Mouse (Mus musculus) induced T-regulatory cell, adult 2 months (primary cell): ENCODE measurements around the gene Nelfcd.

Source experiments
- DNase-seq: peaks from one replicate; pipeline ENCODE4 v3.0.0-alpha.2; 2012; ENCODE audit warnings: low read depth

Nelfcd gene

DNA sequence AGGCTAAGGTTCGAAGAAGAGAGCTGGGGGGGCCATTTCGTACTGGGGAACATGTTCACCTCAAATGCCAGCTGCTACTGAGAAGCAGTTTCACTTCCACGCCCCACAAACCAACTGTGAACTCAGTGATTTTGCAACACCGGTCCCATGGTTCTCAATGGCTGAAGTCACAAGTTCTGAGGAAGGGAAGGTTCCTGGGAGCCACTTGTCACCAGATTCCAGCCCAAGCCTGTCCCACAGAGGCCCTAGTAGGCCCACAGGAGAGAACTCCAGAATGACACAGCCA lies 22.0 kb downstream of the Nelfcd start:
- peak; percentile 58 for DNase-seq

DNA sequence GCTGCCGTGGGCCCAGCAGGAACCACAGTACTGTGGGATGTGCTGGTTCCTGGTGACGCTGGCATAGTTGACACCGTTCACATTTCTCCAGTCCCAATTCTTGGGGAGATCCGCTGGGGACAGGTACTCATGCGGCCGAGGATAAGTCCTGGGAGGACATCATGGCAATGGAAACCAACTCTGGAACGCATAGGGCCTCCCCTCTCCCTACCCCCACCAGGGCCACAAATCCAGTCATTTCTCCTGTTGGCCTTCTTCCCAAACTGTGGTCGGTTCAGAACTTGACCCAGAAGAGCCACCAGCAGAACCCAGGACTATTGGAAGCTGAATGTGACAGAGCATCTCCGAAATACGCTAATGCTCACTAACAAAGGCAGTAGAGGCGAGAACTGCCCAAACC lies 22.6 kb downstream of the Nelfcd start:
- no peak for DNase-seq

DNA sequence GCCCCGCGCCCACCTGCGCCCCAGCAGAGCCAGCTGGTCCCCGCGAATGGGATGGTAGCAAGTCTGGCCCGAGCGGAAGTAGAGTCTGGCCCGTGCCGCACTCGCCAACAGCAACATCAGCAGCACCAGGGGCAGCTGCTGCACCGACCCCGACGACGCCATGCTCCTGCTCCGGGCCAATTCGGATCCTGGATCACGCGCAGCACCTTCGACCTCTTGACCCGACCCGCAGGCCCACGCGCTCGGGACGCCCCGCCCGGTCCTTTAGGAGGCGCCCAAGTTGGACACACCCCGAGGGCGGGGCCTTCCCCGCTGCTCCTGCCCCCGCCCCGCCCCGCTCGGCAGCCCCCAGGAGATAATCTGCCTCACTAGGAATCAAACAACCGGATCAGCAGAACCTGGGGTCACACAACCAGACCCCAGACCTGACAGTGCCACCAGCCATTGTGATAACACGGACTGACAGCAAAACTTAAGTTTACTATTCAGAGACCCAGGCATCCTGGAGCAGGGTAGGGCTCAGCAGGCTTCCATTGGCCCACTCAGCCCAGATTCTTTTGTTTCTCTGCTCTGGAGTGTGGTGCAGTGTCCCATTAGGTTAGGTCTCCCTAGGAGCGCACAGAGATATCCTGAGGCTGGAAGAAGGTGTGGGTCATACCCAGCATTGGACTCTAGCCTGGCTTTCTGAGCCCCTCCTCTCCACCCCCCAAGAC lies 23.3 kb downstream of the Nelfcd start, which contains the start of gene Ctsz:
Gene Ctsz (minus strand): TSS at position 303 of the 713 bp plus-strand sequence.
- DNase-seq = peak; percentile 83

DNA sequence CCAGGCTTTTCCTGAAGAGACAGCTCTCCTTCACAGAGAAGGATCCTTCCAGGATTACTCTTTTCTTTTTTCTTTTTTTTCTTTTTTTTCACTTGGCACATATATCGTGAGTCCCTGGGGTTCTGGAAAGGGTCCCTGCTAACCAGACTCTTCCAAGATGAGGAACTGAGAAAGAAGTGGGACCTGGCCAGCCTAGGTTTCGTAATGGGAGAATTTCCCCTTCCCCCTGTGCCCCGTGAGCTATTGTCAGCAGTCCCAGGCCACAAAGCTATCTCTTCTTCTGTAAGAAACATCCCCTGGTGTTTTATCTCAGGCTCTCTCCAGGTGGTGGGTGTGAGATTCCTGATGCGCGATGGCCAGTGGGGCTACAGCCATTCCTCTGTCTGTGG lies 23.8 kb downstream of the Nelfcd start:
- no peak for DNase-seq

DNA sequence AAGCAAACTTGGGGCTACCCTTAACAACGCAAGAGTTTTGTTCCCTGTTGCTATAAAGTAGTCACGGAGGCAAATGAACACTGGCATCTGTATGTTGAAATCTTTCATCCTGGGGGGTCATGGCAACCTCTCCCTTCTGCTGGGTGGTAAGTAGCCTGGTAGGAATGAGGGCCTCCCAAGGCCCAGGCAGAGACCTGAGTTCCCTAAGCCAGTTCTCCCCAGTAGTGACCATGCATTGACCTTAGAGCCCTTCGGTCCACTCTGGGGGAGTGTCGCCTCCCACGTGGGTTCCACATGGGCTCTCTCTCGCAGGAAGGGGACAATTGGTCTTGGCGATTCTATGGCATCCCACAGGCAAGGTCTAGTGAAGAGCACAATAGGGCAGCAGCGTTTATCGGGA lies 24.4 kb downstream of the Nelfcd start:
- DNase-seq = no peak

DNA sequence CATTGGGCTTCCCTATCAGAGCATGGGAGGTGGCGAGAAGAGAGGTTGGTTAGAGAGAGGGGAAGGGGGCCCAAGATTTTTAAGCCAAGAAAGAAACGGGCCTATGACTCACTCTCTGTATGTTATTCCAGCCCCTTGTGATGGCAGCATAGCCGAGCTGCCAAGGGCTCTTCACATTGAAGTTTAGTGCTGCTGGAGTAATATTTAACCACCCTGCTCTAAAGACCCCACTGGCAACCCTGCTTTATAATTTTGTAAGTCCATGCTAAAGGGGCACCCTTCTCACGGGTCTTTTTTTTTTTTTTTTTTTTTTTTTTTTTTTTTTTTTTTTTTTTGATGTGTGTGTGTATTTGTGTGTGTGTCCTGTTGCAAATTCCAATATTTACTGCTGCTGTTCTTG lies 26.3 kb downstream of the Nelfcd start:
- no peak for DNase-seq

DNA sequence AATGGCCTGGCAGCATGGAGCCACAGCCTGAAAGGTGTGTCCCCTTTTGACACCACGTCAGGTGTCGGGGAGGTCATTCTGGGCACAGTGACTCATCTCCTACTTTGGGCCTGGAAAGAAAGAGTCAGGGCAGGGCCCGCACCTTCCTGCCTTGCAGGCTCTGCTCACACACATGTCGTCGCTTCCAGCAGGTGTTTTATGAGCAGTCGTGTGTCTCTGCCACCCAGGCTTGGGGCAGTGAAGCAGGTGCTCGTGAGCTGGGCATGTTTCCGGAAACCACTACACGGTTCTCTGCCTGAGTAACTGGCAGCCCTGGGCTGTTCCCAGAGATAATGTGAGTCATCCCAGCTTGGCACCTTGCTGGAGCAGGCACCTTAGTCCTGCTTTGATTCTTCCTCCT lies 26.9 kb downstream of the Nelfcd start:
- peak; percentile 56 for DNase-seq

DNA sequence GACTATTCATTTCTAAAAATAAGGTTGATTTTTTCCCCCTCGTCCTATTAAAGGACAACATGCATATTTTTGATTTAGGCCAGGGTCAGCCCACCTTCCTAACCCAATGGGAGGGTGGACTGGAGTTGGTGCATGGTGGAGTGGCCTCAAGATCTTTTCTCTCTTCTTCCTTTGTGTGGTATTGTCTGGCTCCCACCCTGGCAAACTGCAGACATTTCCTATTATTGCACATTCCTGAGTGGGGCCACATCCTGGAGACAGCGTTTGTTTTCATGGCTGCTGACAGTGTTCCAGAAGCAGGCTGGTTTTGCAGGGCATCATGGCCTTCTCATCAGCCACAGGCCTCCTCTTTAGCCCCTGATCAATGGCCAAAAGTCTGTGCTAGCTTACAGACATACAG lies 27.4 kb downstream of the Nelfcd start:
- no peak for DNase-seq

DNA sequence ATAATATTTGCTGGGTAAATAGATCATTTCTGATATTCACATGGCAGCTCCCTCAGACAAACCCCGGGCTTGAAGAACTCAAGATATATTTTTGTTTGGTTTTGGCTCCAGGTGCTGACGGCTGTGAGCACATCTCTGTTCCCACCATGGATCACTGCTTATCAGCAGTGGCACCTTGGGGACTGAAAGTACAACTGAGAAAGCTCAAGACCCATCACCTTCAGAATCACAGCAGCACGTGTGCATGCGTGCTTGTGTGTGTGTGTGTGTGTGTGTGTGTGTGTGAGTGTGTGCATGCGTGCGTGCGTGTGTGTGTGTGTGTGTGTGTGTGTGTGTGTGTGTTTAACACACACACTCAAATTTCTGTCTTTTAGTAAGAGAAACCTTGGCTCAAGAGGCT lies 28.8 kb downstream of the Nelfcd start:
- DNase-seq = no peak

DNA sequence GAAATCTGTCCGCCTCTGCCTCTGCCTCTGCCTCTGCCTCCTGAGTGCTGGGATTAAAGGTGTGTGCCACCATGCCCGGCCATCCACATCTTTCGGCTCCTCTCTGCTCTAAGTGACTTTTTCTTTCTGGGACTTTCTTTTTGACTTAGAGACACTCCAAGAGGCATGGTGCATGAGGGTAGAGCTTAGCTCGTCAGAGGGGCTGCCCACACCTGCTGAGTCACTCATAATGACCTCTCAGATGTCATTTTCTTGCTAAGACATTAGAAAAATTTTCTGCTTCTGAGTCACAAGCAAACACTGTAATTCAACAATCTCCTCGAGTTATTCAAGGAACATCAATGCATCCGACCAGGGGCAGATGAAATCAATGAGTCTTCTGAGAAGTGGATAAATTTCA lies 29.4 kb downstream of the Nelfcd start:
- DNase-seq = no peak

DNA sequence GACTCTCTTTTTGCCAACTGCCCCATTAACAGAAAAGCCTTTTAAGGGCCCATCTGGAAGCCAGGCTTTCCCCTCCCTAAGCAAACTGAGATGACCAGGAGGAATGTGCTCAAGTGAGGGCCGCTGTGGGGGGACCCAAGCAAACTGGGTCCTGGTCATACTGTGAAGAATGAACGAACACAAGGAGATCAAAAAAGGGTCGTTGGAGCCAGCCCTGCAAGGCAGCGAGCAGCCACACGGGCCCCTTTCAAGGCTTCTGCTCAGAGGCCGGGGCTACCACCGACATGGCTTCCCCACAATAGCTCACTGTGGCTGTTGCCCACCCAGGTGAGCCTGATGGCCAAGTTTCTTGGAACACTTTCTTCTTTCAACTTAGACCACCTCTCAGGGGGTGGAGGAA lies 30.9 kb downstream of the Nelfcd start:
- DNase-seq = no peak

DNA sequence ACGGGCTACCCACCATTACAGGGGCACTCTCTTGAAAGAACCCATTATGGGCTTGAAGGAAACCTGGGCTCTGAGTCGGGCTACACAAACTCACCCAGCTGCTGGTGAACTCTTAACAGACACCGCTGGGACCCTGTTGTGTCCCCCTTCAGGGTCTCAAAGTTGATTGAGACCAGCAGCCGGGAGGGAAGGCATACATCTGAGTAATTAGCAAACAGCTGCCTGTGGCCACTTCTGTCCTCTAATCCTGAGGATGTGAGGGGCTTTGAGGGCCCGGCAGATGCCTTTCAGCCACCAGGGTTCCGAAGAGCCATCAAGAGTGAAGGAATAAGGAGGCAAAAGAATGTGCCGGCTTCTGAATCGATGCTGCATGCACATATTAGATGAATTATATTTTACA lies 31.3 kb downstream of the Nelfcd start:
- no peak for DNase-seq

DNA sequence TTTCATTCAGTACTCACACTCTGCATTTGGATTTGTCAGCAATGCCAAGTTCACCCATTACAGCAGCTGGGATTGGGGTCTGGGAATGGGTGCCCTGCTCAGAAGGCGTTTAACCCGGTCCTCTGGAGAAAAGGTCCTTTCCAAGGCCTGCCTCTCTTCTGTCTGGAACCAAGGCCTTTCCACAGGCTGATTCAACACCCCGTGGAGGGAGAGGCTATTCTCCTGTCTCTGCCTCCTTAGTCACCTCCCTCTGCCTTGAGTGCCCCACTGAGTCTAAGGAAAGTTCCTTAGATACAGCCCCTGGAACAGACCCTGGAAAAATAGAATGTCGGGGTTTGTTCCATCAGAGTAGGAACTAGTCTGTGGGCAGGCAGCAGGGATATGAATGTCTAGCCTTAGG lies 32.8 kb downstream of the Nelfcd start:
- DNase-seq = no peak

DNA sequence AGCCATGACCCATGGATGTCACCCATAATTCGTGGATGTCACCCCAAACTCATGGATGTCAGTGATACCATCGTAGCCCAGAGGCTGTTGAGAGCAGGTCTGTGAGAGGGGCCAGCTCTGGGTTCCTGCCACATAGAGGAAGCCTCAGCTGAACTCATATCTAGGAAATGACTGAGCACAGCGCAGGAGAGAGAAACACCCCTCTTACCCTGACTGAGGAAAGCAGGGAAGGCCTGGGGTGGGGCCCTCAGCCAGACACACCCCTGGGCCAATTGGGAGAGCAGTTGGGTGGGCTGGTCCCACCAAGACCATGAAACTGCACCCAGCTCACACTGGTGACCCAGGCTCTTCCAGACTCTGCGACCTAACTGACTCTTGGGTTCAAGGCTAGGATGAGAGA lies 34.7 kb downstream of the Nelfcd start, which contains the start of gene Tubb1:
Gene Tubb1 (plus strand): TSS at position 343 of the 400 bp plus-strand sequence.
- DNase-seq = no peak

DNA sequence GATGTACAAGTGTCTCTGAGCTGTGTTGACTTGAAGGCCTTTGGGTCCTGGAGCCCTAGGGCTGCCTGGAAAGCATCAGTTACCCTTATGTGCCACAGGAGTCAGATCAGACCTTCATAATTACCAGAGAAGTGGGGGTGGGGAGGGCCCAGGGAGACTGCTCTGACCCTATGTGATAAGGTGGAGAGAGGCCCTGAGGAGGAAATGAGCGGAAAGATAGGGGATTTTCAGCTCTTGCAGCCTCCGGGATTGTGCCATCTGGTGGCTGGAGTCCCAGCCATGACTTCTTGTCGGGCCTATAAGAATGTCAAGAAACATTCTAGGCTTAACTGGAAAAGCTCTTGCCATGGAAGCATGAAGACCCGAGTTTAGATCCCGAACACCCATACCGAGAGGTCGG lies 38.1 kb downstream of the Nelfcd start:
- no peak for DNase-seq

DNA sequence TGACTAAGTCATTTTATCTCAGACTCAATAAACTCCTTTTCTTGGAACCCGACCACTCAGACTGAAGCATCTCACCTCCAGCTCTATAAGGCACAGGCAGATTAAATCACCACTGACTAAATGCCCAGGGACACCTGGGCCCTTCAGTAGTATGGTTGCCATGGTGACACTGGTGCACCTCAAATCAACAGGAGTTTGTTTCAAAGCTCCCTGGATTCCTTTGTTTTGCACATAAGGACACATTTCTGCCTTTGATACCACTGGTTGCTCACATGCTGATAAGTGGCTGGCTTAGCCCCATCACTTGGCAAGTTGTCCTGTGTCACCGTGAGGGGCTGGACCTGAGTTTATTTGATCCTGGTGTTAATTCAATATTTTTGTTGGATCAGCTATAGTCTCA lies 43.8 kb downstream of the Nelfcd start:
- no peak for DNase-seq

DNA sequence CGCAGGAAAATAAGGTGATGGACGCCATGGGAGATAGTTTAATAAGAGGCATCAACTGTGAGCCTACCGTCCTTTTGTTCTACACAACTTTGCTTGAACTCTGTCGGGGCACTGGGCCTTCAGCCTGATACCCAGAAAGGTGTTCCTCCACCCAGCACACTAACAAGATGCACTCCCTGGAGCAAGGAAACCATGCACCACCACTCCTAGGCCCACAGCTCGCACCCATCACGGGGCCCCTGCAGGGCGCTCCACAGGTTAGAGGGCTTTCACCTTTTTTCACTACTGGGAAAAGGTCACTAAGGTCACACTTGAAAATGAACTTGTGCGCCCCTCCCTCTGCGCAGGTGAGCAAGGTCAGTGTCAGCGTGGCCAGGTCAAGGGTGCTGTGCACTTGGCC lies 47.8 kb downstream of the Nelfcd start:
- DNase-seq = no peak

DNA sequence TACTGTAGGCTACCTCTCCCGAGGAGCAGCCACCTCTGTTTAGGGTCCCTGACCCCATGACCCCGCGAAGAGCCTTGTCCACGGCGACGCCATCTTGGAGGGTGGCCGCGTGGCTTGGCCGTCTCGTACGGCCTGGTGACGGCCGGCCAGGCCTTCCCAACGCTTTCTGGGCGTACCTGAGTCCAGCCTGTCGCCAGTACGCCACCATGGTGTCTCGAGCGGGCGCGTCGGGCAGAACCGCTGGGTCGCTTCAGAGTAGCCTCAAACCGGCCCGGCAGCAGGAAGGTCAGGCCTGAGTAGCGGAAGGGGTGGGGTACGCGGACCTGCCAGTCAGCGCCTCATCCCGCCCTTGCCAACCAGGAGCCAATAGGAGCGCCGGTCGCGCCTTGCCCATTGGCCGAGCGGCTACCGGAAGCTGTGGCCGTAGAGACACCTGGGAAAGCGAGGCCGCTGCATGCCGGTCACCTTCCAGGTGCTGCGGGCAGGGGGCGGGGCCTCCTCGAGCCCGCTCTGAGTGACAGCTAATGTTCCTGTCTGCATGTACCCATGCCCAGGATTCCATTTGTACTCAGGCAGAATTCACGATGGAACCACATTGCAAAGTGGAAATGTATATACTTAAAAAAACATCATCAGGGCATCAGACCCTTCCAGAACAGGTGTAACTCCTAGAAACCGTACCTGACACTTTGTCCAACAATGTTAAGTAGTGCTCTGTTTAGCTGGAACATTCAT lies 48.4 kb downstream of the Nelfcd start, which contains the start of gene Atp5e:
Gene Atp5e (minus strand): TSS at position 317 of the 735 bp plus-strand sequence.
- DNase-seq = peak; percentile 91

DNA sequence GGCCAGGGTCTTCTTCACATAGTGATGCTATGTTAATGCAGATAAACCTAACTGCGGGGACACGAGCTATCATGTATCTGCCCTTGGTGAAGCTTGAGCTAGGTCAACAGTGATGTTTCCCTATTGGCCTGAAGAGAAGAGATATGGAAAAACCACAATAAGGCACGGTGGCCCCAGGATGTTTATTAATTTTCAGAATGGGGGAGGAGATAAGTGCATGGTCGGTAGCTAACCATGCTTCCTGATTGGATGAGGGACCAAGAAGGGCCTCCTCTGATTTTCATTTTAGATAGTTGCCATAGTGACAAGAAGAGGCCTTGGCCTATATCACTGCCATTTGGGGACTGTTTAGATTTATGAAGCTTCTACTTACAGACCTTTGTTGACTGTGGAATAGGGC lies 54.7 kb downstream of the Nelfcd start:
- peak; percentile 68 for DNase-seq

DNA sequence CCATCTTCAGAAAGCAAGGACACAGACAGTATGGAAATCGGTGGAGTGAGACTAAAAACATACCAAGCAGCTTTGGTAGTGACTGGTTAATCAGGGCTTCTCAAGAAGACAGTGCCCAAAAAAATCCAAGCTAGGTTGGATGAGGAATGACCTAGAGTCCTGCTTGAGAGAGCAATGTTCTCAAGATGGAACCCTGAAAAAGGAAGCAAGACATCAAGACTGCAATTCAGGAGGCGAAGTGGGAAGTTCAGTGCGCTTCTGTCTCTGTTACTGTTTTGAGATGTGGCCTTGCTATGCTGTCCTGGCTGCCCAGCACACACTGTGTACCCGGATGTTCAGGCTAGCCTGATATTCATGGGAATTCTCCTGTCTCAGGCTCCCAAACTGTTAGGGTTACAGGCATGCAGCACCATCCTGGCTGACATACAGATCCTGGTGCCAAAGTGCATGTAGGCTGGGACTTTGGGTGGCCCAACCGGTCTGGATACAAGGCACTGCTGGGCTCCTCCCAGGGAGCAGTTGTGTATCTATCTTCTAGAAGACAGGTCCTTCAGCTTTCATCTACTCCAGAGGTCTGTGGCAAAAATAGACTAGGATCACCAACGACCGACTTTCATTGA lies 55.3 kb downstream of the Nelfcd start:
- no peak for DNase-seq

DNA sequence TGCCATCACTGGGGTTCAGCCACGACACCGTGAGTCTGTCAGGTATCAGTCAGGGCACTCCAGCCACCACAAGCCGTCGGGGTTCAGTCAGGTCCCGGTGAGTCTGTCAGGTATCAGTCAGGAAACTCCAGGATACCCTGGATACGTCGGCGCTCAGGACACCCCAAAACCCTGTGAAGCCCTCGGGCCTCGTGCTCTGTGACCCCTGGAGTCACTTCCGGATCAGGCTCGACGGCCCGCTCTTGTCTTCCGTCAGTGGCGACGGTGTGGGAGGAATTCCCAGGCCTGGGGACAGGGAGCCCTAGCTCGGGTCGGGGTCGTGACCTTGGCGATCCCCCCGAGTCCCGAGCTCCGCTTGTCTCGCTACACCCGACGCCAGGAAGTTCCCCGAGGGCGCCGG lies 56.8 kb downstream of the Nelfcd start:
- no peak for DNase-seq

DNA sequence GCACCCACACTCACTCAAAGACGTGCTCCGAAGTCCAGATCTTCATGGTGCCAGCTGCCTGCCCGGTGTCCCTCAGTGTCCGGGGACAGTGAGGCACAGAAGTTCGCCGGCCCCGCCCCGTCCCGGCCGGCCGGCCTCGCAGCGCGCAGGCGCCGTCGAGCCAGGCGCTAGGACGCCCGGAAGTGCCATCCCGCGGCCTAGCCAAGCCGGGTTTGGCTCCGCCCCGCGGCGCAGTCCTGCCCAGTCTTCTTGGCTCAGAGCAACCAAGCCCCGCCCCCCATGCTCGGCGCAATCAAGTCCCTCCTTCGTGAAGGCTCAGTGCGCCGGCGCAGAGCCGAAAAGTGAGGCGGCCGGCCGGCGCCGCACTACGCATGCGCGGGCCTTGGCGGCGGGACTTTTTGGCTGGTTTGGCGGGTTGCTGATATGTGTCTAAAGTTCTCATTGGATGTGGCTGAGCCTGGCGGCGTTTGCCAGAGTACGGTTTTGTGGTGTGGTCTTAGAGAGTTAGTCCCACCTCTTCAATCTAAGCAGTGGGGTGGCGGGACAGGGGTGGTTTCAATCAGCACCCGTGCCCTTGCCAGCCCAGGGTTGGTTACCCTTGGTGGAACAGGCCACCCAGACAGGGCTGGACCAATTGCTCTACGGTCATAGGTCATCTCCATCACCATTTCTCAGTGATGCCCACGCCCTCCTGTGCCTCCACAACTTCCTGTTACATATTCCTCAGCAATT lies 57.4 kb downstream of the Nelfcd start, which contains the start of gene Prelid3b:
Gene Prelid3b (minus strand): TSS at position 264 of the 732 bp plus-strand sequence.
- peak; percentile 100 for DNase-seq

DNA sequence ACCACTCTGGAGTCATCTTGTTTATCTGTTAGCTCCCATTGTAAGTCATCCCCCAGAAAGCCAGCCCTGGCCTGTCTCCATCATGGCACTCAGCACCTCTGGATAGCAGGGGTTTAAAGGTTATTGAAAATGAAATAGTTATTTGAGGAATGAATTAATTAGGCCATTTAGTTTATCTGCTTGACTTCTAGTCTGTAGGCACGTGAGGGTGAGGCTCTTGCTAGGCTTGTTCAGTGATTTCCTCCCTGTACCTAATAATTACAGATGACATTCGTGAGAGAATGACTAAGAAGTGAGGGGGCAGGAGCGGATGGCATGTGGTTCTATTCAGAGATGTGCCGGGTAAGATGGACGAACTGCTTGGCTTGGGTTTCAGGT lies 57.9 kb downstream of the Nelfcd start:
- no peak for DNase-seq
